Mouse (Mus musculus): Measurements from ENCODE around the gene Rsph10b.

DNA sequence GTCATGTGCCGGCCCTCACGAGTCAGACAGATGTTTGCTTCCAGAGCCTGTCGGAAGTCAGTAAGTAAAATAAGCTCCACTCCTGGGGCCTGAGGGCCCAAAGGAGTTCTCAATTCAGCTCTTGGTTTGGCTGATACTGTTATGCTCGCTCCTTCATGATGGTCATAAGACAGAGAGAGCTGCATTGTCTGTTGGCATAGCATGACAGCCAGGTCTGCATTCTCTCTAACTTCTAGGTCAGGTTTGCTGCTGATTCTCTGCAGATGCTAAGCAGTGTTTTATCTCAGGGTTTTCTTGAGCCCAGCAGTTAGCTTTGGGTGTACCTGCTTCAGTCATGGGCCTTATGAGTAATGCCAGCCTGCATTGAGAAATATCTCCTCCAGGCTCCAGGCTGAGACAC, 3.5 kb upstream of the Rsph10b start:
- no peak for TF ChIP-seq CTCF (IDR thresholded peaks at IDR 0.05; ENCODE audit: extremely low read depth, insufficient read depth, low read length)
- TF ChIP-seq POLR2A (IDR thresholded peaks at IDR 0.05; ENCODE audit: extremely low read depth, insufficient read depth, low read length): no peak
